ENCODE assay signal across 17 mouse cellular contexts in genomic region chr4:153758781-153759180, GRCm38 (mm10).
DNase-seq lines count a peak whose midpoint lies in the region; TF ChIP-seq lines count a peak whose summit lies in the region.
"Had no signal": no experiment of that assay in that cellular context is flagged by ENCODE, and none has a peak within 500 bp of the region (broad histone marks: within the 10 kb centered on the region; RNA-seq: fewer than 3 reads in every experiment).

No protein-coding gene starts in this region.

- TF ChIP-seq CTCF in heart, adult 2 months (IDR thresholded peaks at IDR 0.05) = no peak

- no peaks in the 10 kb centered on the region for H3K36me3 ChIP-seq in heart, adult 2 months (ENCODE audit: control insufficient read depth, insufficient read depth, low read length)
- no peaks in the 10 kb centered on the region for H3K36me3 ChIP-seq in heart, embryonic 10.5 days
- H3K36me3 ChIP-seq: embryonic facial prominence, embryonic 15.5 days; midbrain, embryonic 10.5 days; stomach, embryonic 15.5 days had no signal

- H3K9me3 ChIP-seq in heart, embryonic 10.5 days = no peaks in the 10 kb centered on the region
- H3K9me3 ChIP-seq: embryonic facial prominence, embryonic 15.5 days; midbrain, embryonic 10.5 days; stomach, embryonic 15.5 days had no signal

- WGBS in heart, adult 2 months = 60% methylated on average over 8 of the region's 8 CpGs
- WGBS in heart, embryonic 10.5 days = 72% methylated on average over 8 of the region's 8 CpGs

- TF ChIP-seq POLR2A in heart, adult 2 months (IDR thresholded peaks at IDR 0.05; ENCODE audit: insufficient read depth, low read depth, low read length) = no peak

- no peak for TF ChIP-seq EP300 in heart, adult 2 months (IDR thresholded peaks at IDR 0.05; ENCODE audit: insufficient read depth, low read depth, low read length)

- H3K27me3 ChIP-seq in heart, adult 2 months (ENCODE audit: control insufficient read depth, insufficient read depth, low read length) = no peaks in the 10 kb centered on the region
- H3K27me3 ChIP-seq in heart, embryonic 10.5 days (ENCODE audit: insufficient read depth, poor library complexity, severe bottlenecking) = no peaks in the 10 kb centered on the region; the same call in 1 of the 2 replicates
- H3K27me3 ChIP-seq: embryonic facial prominence, embryonic 15.5 days; stomach, embryonic 15.5 days had no signal

- H3K79me2 ChIP-seq in heart, adult 2 months (replicated peaks; ENCODE audit: control insufficient read depth, insufficient read depth, low read length) = no peaks in the 10 kb centered on the region

- peak; percentile 22 to 27 for DNase-seq in heart, adult 2 months
- no peak for DNase-seq in heart, embryonic 10.5 days (ENCODE audit: low spot score)
- DNase-seq in kidney, postnatal 4 days = peak; percentile 48 to 57
- no peak for DNase-seq in kidney, adult 8-10 months
- DNase-seq in heart, adult 9 months (ENCODE audit: low spot score in 2 of 2) = peak; percentile 21 to 35
- DNase-seq in heart, postnatal 4 days = peak; percentile 42
- no peak for DNase-seq in spleen, postnatal 10 days (ENCODE audit: low spot score in 2 of 2)
- no peak for DNase-seq in urinary bladder, postnatal 4 days (ENCODE audit: low spot score in 2 of 2)
- DNase-seq: adrenal gland, adult 2 months; cerebellum, adult 9-10 months; liver; lung, adult 18-20 months; lung, postnatal 36 days; right cerebral cortex, postnatal 4 days had no signal

- no peak overlapping the region for H3K4me3 ChIP-seq in heart, adult 2 months
- no peak overlapping the region for H3K4me3 ChIP-seq in heart, embryonic 10.5 days
- H3K4me3 ChIP-seq: embryonic facial prominence, embryonic 15.5 days; midbrain, embryonic 10.5 days; stomach, embryonic 15.5 days had no signal

- H3K9ac ChIP-seq in heart, adult 2 months (ENCODE audit: low read depth, low read length) = no peak overlapping the region
- H3K9ac ChIP-seq: embryonic facial prominence, embryonic 15.5 days; stomach, embryonic 15.5 days had no signal

- intact Hi-C loops in heart, adult 2 months (cut with DNase I) = no loop called here

- H3K27ac ChIP-seq in heart, adult 2 months = no peak overlapping the region
- H3K27ac ChIP-seq in heart, embryonic 10.5 days = no peak overlapping the region
- H3K27ac ChIP-seq: embryonic facial prominence, embryonic 15.5 days; midbrain, embryonic 10.5 days; stomach, embryonic 15.5 days had no signal

- H3K4me1 ChIP-seq in heart, adult 2 months (ENCODE audit: control insufficient read depth, insufficient read depth, low read length) = no peaks in the 10 kb centered on the region
- no peaks in the 10 kb centered on the region for H3K4me1 ChIP-seq in heart, embryonic 10.5 days
- H3K4me1 ChIP-seq: embryonic facial prominence, embryonic 15.5 days; stomach, embryonic 15.5 days had no signal

Comparison
In these comparisons a context has a peak if more than half of its experiments do, and no peak if none do; other contexts are left out.
1. DNase-seq: peak in heart, adult 2 months (2 of 2), kidney, postnatal 4 days (2 of 2), heart, adult 9 months (2 of 2) and heart, postnatal 4 days (single experiment); none in heart, embryonic 10.5 days (single experiment), kidney, adult 8-10 months (0 of 2), spleen, postnatal 10 days (0 of 2) and urinary bladder, postnatal 4 days (0 of 2).